Mouse (Mus musculus) liver, embryonic 14.5 days (tissue): ENCODE measurements at regions not wholly inside any gene's neighbourhood (a gene's known extent, or its start where the extent isn't known, plus 50 kb on each side); places are given as distances from the start of the nearest gene placed in this dataset.

Experiments
- ATAC-seq: fragments of 200-750 bp; cut with Nextera tagmentation; 2 replicates; pipeline ENCODE4 v1.8.0; 2017; ENCODE audit warnings: moderate number of reproducible peaks, mild to moderate bottlenecking, moderate library complexity; ENCODE audit not compliant: insufficient read depth
- DNase-seq, 3 experiments: peaks; one replicate each; pipeline ENCODE4 v3.0.0-alpha.2; 2012 to 2013; ENCODE audit warnings: low read depth in 3 of 3, low spot score in 3 of 3
- H3K27ac ChIP-seq: fragments of 300-500 bp; sonication (generic); 2 replicates; pipeline ENCODE4 v1.5.1; 2014; ENCODE audit warnings: moderate library complexity, mild to moderate bottlenecking, control low read depth, inconsistent platforms
- H3K27me3 ChIP-seq: fragments of 300-500 bp; sonication (generic); 2 replicates; pipeline ENCODE4 v1.6.1; 2014; ENCODE audit warnings: mild to moderate bottlenecking, low read length, moderate library complexity; ENCODE audit not compliant: control insufficient read depth, insufficient read depth
- H3K36me3 ChIP-seq: fragments of 300-500 bp; sonication (generic); replicated peaks from 2 replicates; pipeline ENCODE4 v1.6.1; 2014; ENCODE audit warnings: low read depth; ENCODE audit not compliant: control insufficient read depth, insufficient read depth
- H3K4me1 ChIP-seq, 2 experiments: fragments of 200-500 bp in 1 of 2; fragments of 300-500 bp in 1 of 2; sonication (generic) in 1 of 2; replicated peaks; 2 replicates each; pipeline ENCODE4 v1.6.1; 2012 to 2014; ENCODE audit warnings: antibody characterized with exemption in 1 of 2, inconsistent platforms in 1 of 2, low read length in 1 of 2; ENCODE audit not compliant: control insufficient read depth in 2 of 2, insufficient read depth in 2 of 2
- H3K4me2 ChIP-seq: fragments of 300-500 bp; sonication (generic); 2 replicates; pipeline ENCODE4 v1.6.1; 2014; ENCODE audit warnings: low read depth, mild to moderate bottlenecking, control low read depth, moderate library complexity
- H3K4me3 ChIP-seq, 2 experiments: fragments of 200-500 bp in 1 of 2; fragments of 300-500 bp in 1 of 2; sonication (generic) in 1 of 2; 2 replicates each; pipeline ENCODE4 v1.5.1; 2012 to 2014; ENCODE audit warnings: low read depth in 2 of 2, low read length in 2 of 2, mild to moderate bottlenecking in 2 of 2, control low read depth in 1 of 2, inconsistent platforms in 1 of 2, moderate library complexity in 1 of 2; ENCODE audit not compliant: insufficient read depth in 1 of 2
- H3K9ac ChIP-seq: fragments of 300-500 bp; sonication (generic); replicated peaks from 2 replicates; pipeline ENCODE4 v1.6.1; 2014; ENCODE audit warnings: mild to moderate bottlenecking, control low read depth, moderate library complexity
- H3K9me3 ChIP-seq: fragments of 300-500 bp; sonication (generic); 2 replicates; pipeline ENCODE4 v1.6.1; 2016; ENCODE audit warnings: low read length, mixed read lengths; ENCODE audit not compliant: control insufficient read depth
- CTCF ChIP-seq: IDR thresholded peaks from 2 replicates; pipeline ENCODE4 v1.5.1; 2016; ENCODE audit warnings: antibody characterized with exemption, low read depth, control low read depth
- EP300 ChIP-seq: IDR thresholded peaks from 2 replicates; pipeline ENCODE4 v1.6.1; 2016; ENCODE audit warnings: antibody characterized with exemption, low read depth
- WGBS: fragments of 180-500 bp; shearing (Covaris S2); extraction: QIAGEN DNeasy Blood & Tissue Kit; methylation state at CpG from one replicate; pipeline ENCODE4 v1.1.7; 2014; ENCODE audit not compliant: insufficient replicate concordance; 5-methylcytosine and 5-hydroxymethylcytosine counted together

GRCm38 (mm10) chr14:31978690-31979089 lies 50.1 kb upstream of the Galnt15 start:
- Histone ChIP-seq H3K9me3 (no peaks in the 10 kb centered on the region), H3K4me2 (no peak overlapping the region), H3K36me3 (no peaks in the 10 kb centered on the region), H3K27ac (no peak overlapping the region), H3K9ac (no peak overlapping the region; the same call in 1 of the 2 replicates), H3K27me3 (no peaks in the 10 kb centered on the region; the same call in 1 of the 2 replicates), H3K4me1 (peaks cover 13 to 15% of the 10 kb centered on the region in 2 experiments), H3K4me3 (no peak overlapping the region)
- WGBS: 51% methylated on average over 3 of the region's 3 CpGs
- DNase-seq (no peak), ATAC-seq (no peak)
- TF ChIP-seq EP300 (no peak), CTCF (no peak)
